Mouse (Mus musculus) kidney, adult 2 months (tissue): Measurements from ENCODE around the gene Il4ra.

ENCODE experiments used
- CTCF ChIP-seq: fragments of 200-500 bp; conservative IDR thresholded peaks from 2 replicates; pipeline ENCODE4 v1.5.1; 2011; ENCODE audit warnings: low read depth, mild to moderate bottlenecking, control low read depth, low read length, moderate library complexity, mixed read lengths; ENCODE audit not compliant: insufficient read depth, insufficient read length
- POLR2A ChIP-seq: fragments of 200-500 bp; IDR thresholded peaks from one replicate; pipeline ENCODE4 v1.6.1; 2011; ENCODE audit warnings: low read depth, low read length, control low read depth

- TF ChIP-seq CTCF = no peak
- TF ChIP-seq POLR2A = no peak
These were observed 66.1 kb downstream of the Il4ra start for GRCm38 (mm10) chr7:125618016-125618415.
